Mouse (Mus musculus): ENCODE measurements around the gene Tbc1d9b. TPM values are rescaled to one million over a fixed set of nuclear protein-coding genes. Genes with fewer than 3 reads are reported as not detected.

The Tbc1d9b gene
- total RNA-seq, 2 experiments from 2014 or later = 25.3 to 28.6 TPM

- H3K4me3 ChIP-seq = peak overlapping the region; percentile 52
- intact Hi-C loops (cut with DNase I) = no loop called here
- peak; percentile 55 for DNase-seq
- peak overlapping the region; percentile 58 for H3K27ac ChIP-seq
- TF ChIP-seq CTCF (IDR thresholded peaks at IDR 0.05) = no peak
Measured at GRCm38 (mm10) chr11:50188682-50189081, 57.5 kb downstream of the Tbc1d9b start.

- no peak for TF ChIP-seq CTCF (IDR thresholded peaks at IDR 0.05)
- no peak overlapping the region for H3K27ac ChIP-seq
- no peak overlapping the region for H3K4me3 ChIP-seq
- no peak for DNase-seq
- intact Hi-C loops (cut with DNase I) = no loop called here
Measured at GRCm38 (mm10) chr11:50190362-50190761, 59.2 kb downstream of the Tbc1d9b start.

- DNase-seq = no peak
- Histone ChIP-seq H3K27ac (no peak overlapping the region), H3K4me3 (no peak overlapping the region)
- intact Hi-C loops (cut with DNase I) = no loop called here
- TF ChIP-seq CTCF (IDR thresholded peaks at IDR 0.05) = no peak
Measured at GRCm38 (mm10) chr11:50192278-50192677, 61.1 kb downstream of the Tbc1d9b start.

GRCm38 (mm10) chr11:50194070-50194469 lies 62.9 kb downstream of the Tbc1d9b start:
- no peak for TF ChIP-seq CTCF (IDR thresholded peaks at IDR 0.05)
- intact Hi-C loops (cut with DNase I) = no loop called here
- H3K27ac ChIP-seq = no peak overlapping the region
- H3K4me3 ChIP-seq = no peak overlapping the region
- no peak for DNase-seq

GRCm38 (mm10) chr11:50194793-50195192 lies 63.6 kb downstream of the Tbc1d9b start:
- no peak overlapping the region for H3K27ac ChIP-seq
- intact Hi-C loops (cut with DNase I) = no loop called here
- no peak for DNase-seq
- no peak overlapping the region for H3K4me3 ChIP-seq
- TF ChIP-seq CTCF (IDR thresholded peaks at IDR 0.05) = no peak

DNA sequence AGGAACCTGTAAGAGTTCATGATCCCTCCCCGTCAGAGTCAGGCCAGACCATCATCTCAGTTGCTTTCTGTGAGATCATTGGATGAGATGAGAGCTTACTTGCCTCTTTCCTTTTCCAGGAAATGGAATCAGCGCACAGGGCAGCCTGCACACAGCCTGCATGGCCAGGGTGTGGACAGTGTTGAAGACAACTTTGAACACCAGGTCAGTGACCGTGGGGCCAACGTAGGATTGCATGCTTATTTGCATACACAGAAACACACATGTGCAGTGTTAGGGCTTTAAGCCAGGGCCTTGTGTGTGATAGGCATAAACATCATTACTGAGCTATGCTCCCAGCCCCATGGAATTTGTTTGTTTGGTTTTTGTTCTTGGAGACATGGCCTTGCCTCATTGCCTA lies 66.3 kb downstream of the Tbc1d9b start:
- DNase-seq = no peak
- intact Hi-C loops (cut with DNase I) = no loop called here
- no peak for TF ChIP-seq CTCF (IDR thresholded peaks at IDR 0.05)
- Histone ChIP-seq H3K4me3 (no peak overlapping the region), H3K27ac (no peak overlapping the region)

DNA sequence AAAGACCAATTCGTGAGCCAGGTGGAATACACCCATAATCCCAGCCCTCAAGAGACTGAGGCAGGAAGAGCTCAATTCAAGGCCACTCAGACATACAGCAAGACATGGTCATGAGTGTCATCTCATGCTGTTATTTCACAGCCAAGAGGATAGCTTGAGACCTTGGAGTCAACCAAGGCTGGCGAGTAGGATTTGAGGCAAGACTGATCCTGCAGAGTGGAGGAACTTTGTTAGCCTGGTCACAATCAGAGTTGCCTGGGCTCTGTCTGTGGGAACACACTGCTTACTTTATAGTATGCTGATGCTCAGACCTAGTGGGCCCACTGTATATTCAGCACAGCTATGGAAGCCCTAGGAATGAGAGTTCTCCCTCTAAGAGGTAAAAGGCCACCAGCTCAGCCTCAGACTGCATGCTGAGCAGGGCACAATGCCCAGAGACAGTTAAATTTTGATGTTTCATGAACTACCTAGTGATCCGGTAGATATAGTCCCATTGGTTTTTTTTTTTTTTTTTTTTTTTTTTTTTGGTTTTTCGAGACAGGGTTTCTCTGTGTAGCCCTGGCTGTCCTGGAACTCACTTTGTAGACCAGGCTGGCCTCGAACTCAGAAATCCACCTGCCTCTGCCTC lies 67.1 kb downstream of the Tbc1d9b start:
- TF ChIP-seq CTCF (IDR thresholded peaks at IDR 0.05) = no peak
- no peak overlapping the region for H3K4me3 ChIP-seq
- DNase-seq = no peak
- no peak overlapping the region for H3K27ac ChIP-seq
- intact Hi-C loops (cut with DNase I) = no loop called here

GRCm38 (mm10) chr11:50198916-50199315 lies 67.7 kb downstream of the Tbc1d9b start:
- TF ChIP-seq CTCF (IDR thresholded peaks at IDR 0.05) = no peak
- DNase-seq = no peak
- intact Hi-C loops (cut with DNase I) = no loop called here
- Histone ChIP-seq H3K4me3 (no peak overlapping the region), H3K27ac (no peak overlapping the region)

DNA sequence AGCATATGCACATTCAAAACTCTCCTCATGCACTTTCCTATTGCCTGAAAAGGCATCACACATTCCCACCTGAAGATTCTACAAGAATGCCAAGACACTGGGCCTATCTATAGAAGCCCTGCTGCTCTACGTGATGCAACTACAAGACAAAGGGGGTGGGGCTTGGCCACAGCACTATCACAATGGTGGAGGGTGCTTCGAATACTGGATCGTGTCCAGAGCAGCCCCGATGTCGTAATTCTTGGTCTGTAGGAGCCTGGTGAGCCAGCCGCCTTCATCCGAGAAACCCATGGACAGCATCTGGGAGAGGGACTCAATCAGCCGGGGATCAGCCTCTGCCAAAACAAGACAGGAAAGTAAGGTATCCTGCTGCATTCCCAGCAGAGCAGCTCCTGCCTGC lies 69.4 kb downstream of the Tbc1d9b start:
- no peak overlapping the region for H3K4me3 ChIP-seq
- H3K27ac ChIP-seq = no peak overlapping the region
- intact Hi-C loops (cut with DNase I) = no loop called here
- TF ChIP-seq CTCF (IDR thresholded peaks at IDR 0.05) = no peak
- DNase-seq = no peak

DNA sequence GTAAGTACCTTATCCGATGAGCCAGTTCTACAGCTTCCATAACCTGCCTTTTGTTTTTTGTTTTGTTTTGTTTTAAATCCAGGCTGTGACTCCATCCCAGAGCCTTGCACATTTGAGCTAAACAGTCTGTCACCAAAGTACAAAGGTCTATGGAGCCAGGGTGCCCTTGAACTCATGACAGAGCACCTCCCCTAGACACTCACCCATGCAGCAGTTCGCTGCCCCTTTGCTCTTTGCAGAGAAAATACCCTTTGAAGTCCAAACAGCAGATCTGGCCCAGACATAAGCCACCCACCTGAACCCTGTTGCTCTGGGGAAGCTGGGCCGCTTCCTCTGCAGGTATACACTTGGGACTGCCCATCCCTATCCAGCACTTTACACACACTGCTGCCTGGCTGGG lies 70.4 kb downstream of the Tbc1d9b start:
- intact Hi-C loops (cut with DNase I) = no loop called here
- Histone ChIP-seq H3K4me3 (no peak overlapping the region), H3K27ac (no peak overlapping the region)
- DNase-seq = no peak
- TF ChIP-seq CTCF (IDR thresholded peaks at IDR 0.05) = no peak

GRCm38 (mm10) chr11:50203302-50203827 lies 72.2 kb downstream of the Tbc1d9b start:
- no peak for DNase-seq
- H3K27ac ChIP-seq = no peak overlapping the region
- H3K4me3 ChIP-seq = no peak overlapping the region
- intact Hi-C loops (cut with DNase I) = no loop called here
- TF ChIP-seq CTCF (IDR thresholded peaks at IDR 0.05) = no peak

- DNase-seq = peak; percentile 55
- no peak overlapping the region for H3K4me3 ChIP-seq
Measured at GRCm38 (mm10) chr11:50205434-50205833, 74.2 kb downstream of the Tbc1d9b start.

GRCm38 (mm10) chr11:50206037-50206436 lies 74.8 kb downstream of the Tbc1d9b start:
- peak overlapping the region; percentile 11 for H3K4me3 ChIP-seq
- TF ChIP-seq CTCF (IDR thresholded peaks at IDR 0.05) = no peak

More at GRCm38 (mm10) chr11:50205434-50205833, 74.2 kb downstream of the Tbc1d9b start:
- H3K27ac ChIP-seq = peak overlapping the region; percentile 41
- TF ChIP-seq CTCF (IDR thresholded peaks at IDR 0.05) = no peak
- intact Hi-C loops (cut with DNase I) = no loop called here

GRCm38 (mm10) chr11:50207344-50207743 lies 76.1 kb downstream of the Tbc1d9b start:
- no peak for DNase-seq
- Histone ChIP-seq H3K27ac (no peak overlapping the region), H3K4me3 (peak overlapping the region; percentile 77)
- intact Hi-C loops (cut with DNase I) = no loop called here
- no peak for TF ChIP-seq CTCF (IDR thresholded peaks at IDR 0.05)

More at GRCm38 (mm10) chr11:50206037-50206436, 74.8 kb downstream of the Tbc1d9b start:
- DNase-seq = no peak
- H3K27ac ChIP-seq = peak overlapping the region; percentile 41
- intact Hi-C loops (cut with DNase I) = no loop called here
